Mouse (Mus musculus) cortical plate, adult 2 months (tissue): Measurements from ENCODE around the gene Tube1.

Experiments used
- CTCF ChIP-seq: fragments of 200-500 bp; IDR thresholded peaks from 2 replicates; pipeline ENCODE4 v1.5.1; 2011; ENCODE audit warnings: mild to moderate bottlenecking, control low read depth, low read length; ENCODE audit not compliant: insufficient read depth; ENCODE audit errors: extremely low read depth
- POLR2A ChIP-seq: fragments of 200-500 bp; IDR thresholded peaks from 2 replicates; pipeline ENCODE4 v1.6.1; 2011; ENCODE audit warnings: mild to moderate bottlenecking, low read length, control low read depth; ENCODE audit not compliant: insufficient read depth; ENCODE audit errors: extremely low read depth

DNA sequence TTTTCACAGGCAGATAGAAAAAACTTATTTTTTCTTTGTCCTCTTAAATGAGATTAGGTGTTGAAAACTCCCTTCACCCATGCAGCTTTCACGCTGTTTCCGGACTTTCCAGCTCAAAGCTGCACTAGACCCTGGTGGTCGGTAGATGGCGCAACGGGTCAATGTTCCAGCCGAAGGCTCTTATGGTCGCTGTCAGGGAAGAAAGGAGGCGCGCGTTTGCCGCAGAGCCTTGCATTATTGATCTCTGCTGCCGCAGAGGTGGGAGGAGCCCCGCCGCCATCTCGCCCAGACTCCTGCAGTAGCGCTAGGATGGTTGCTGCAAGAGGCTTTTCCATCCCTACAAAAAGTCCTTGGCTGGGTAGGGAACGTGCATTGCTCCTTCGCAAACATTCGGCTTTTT lies 37.4 kb downstream of the Tube1 start:
- TF ChIP-seq POLR2A (peak; percentile 70; the same call in 1 of the 2 replicates), CTCF (peak; percentile 95)
